ENCODE assay signal across 9 mouse cellular contexts in genomic region chr7:132576891-132577290, GRCm38 (mm10). TPM values are rescaled to one million over a fixed set of nuclear protein-coding genes. Genes with fewer than 3 reads are reported as not detected.
DNase-seq lines count a peak whose midpoint lies in the region; ATAC-seq and TF ChIP-seq lines count a peak whose summit lies in the region.
"Had no signal": no experiment of that assay in that cellular context is flagged by ENCODE, and none has a peak within 500 bp of the region (broad histone marks: within the 10 kb centered on the region; RNA-seq: fewer than 3 reads in every experiment).

No protein-coding gene starts in this region.

- no peaks in the 10 kb centered on the region for H3K36me3 ChIP-seq in lung, embryonic 14.5 days (ENCODE audit: insufficient read depth)
- no peaks in the 10 kb centered on the region for H3K36me3 ChIP-seq in intestine, postnatal 0 days (ENCODE audit: control insufficient read depth, insufficient read depth)
- H3K36me3 ChIP-seq in small intestine, adult 2 months (ENCODE audit: control insufficient read depth, insufficient read depth, low read length): no peaks in the 10 kb centered on the region

- ATAC-seq in lung, embryonic 14.5 days (ENCODE audit: insufficient read depth): no peak
- no peak for ATAC-seq in intestine, postnatal 0 days

- H3K27me3 ChIP-seq in lung, embryonic 14.5 days (ENCODE audit: insufficient read depth, low read length): no peaks in the 10 kb centered on the region
- no peaks in the 10 kb centered on the region for H3K27me3 ChIP-seq in intestine, postnatal 0 days (replicated peaks; ENCODE audit: control insufficient read depth, insufficient read depth, low read length)
- no peaks in the 10 kb centered on the region for H3K27me3 ChIP-seq in small intestine, adult 2 months (ENCODE audit: control insufficient read depth, insufficient read depth, low read length)

- H3K4me3 ChIP-seq in lung, embryonic 14.5 days (ENCODE audit: low read depth, low read length): peak overlapping the region; percentile 57; the same call in 1 of the 2 replicates
- peak overlapping the region; percentile 66; the same call in 1 of the 2 replicates for H3K4me3 ChIP-seq in intestine, postnatal 0 days (ENCODE audit: low read depth, low read length)
- no peak overlapping the region for H3K4me3 ChIP-seq in small intestine, adult 2 months (ENCODE audit: low read depth, low read length)

- H3K27ac ChIP-seq in lung, embryonic 14.5 days (ENCODE audit: low read depth): peak overlapping the region; percentile 98
- peak overlapping the region; percentile 99 for H3K27ac ChIP-seq in intestine, postnatal 0 days (ENCODE audit: low read depth, low read length)
- H3K27ac ChIP-seq in small intestine, adult 2 months (ENCODE audit: insufficient read depth, low read depth, low read length): peak overlapping the region; percentile 90; the same call in 1 of the 2 replicates

- H3K4me1 ChIP-seq in lung, embryonic 14.5 days (ENCODE audit: insufficient read depth): 0 out of 2 replicates have a peak, but pooled peaks cover 2% of the 10 kb centered on the region
- H3K4me1 ChIP-seq in intestine, postnatal 0 days (replicated peaks; ENCODE audit: control insufficient read depth, insufficient read depth, low read length): 0 out of 2 replicates have a peak, but pooled peaks cover 7% of the 10 kb centered on the region
- peaks cover 26% of the 10 kb centered on the region; the same call in 1 of the 2 replicates for H3K4me1 ChIP-seq in small intestine, adult 2 months (ENCODE audit: control insufficient read depth, insufficient read depth, insufficient read length, low read length)

- 38% methylated on average over 4 of the region's 4 CpGs for WGBS in lung, embryonic 14.5 days
- 31% methylated on average over 4 of the region's 4 CpGs for WGBS in intestine, postnatal 0 days
- WGBS in small intestine, adult 2 months: 13% methylated on average over 4 of the region's 4 CpGs

- DNase-seq in adrenal gland, postnatal 14 days: peak; percentile 34
- DNase-seq in adrenal gland, postnatal 4 days (ENCODE audit: low spot score in 2 of 2): no peak
- DNase-seq in lung, embryonic 14.5 days: no peak
- no peak for DNase-seq in lung, postnatal 14 days
- no peak for DNase-seq in gastrocnemius, postnatal 36 days
- no peak for DNase-seq in gastrocnemius, postnatal 4 days (ENCODE audit: low spot score in 2 of 2)

- peak overlapping the region; percentile 62 for H3K4me2 ChIP-seq in lung, embryonic 14.5 days
- peak overlapping the region; percentile 71 for H3K4me2 ChIP-seq in intestine, postnatal 0 days (replicated peaks; ENCODE audit: low read depth)

- TF ChIP-seq POLR2A in small intestine, adult 2 months (IDR thresholded peaks at IDR 0.05; ENCODE audit: low read depth, low read length): no peak

- no peaks in the 10 kb centered on the region for H3K9me3 ChIP-seq in lung, embryonic 14.5 days (ENCODE audit: low read depth, low read length)
- H3K9me3 ChIP-seq in intestine, postnatal 0 days (ENCODE audit: control insufficient read depth): no peaks in the 10 kb centered on the region

- TF ChIP-seq CTCF in lung, embryonic 14.5 days (IDR thresholded peaks at IDR 0.05; ENCODE audit: low read depth): no peak
- TF ChIP-seq CTCF in intestine, postnatal 0 days (IDR thresholded peaks at IDR 0.05; ENCODE audit: low read depth): no peak
- no peak for TF ChIP-seq CTCF in small intestine, adult 2 months (IDR thresholded peaks at IDR 0.05; ENCODE audit: extremely low read depth, insufficient read length, insufficient replicate concordance, low read depth, low read length)

- peak overlapping the region; percentile 47 for H3K9ac ChIP-seq in lung, embryonic 14.5 days
- H3K9ac ChIP-seq in intestine, postnatal 0 days (ENCODE audit: low read depth, low read length): 0 out of 2 replicates have a peak overlapping the region, but pooled peaks have one; percentile 13

- intact Hi-C loops in gastrocnemius, postnatal 36 days (cut with DNase I): loop anchor here (10.0 kb wide), 1 partner anchor 238 kb away; the partner anchor contains the start of gene Fam53b

RNA-seq across cellular contexts. Expression of gene Oat, which starts 0.7 kb away (rescaled TPM):
- total RNA-seq in adrenal gland, postnatal 14 days (2021): 88.1 and 96.2 TPM in 2 replicates
- 10 to 100 TPM; 86.9 to 88.4 TPM for total RNA-seq in adrenal gland, postnatal 4 days (2021)
- polyA plus RNA-seq in lung, embryonic 14.5 days (2014; fragmentation: Nextera tagmentation; extraction: Ambion mirVana): 270 and 289 TPM in 2 replicates
- polyA plus RNA-seq in intestine, postnatal 0 days (2015; fragmentation: Nextera tagmentation; extraction: Ambion mirVana): 1,789 and 2,051 TPM in 2 replicates
- polyA plus RNA-seq in small intestine, adult 2 months (2012; rRNA removed): 37.4 and 251 TPM in 2 replicates
- total RNA-seq in gastrocnemius, postnatal 36 days (2021): 100 to 1,000 TPM; 129 to 144 TPM
- 10 to 100 TPM; 73.8 to 76.2 TPM for total RNA-seq in gastrocnemius, postnatal 4 days (2021)

RNA-seq across cellular contexts. Expression of gene Nkx1-2, which starts 22.5 kb away (rescaled TPM):
- not detected in 2 replicates for total RNA-seq in adrenal gland, postnatal 14 days (2021)
- not detected for total RNA-seq in adrenal gland, postnatal 4 days (2021)
- not detected in 2 replicates for polyA plus RNA-seq in lung, embryonic 14.5 days (2014; fragmentation: Nextera tagmentation; extraction: Ambion mirVana)
- polyA plus RNA-seq in intestine, postnatal 0 days (2015; fragmentation: Nextera tagmentation; extraction: Ambion mirVana): 0.57 and 0.61 TPM in 2 replicates
- polyA plus RNA-seq in small intestine, adult 2 months (2012; rRNA removed): 0.04 and 0.24 TPM in 2 replicates
- not detected for total RNA-seq in gastrocnemius, postnatal 36 days (2021)
- total RNA-seq in gastrocnemius, postnatal 4 days (2021): not detected
- polyA plus RNA-seq: activated CD4-positive, CD25-positive, alpha-beta regulatory T cell, adult 4 months had no signal

RNA-seq across cellular contexts. Expression of gene Lhpp, which starts 33.5 kb away (rescaled TPM):
- total RNA-seq in adrenal gland, postnatal 14 days (2021): 18.1 and 18.6 TPM in 2 replicates
- 10 to 100 TPM; 18.7 to 18.9 TPM for total RNA-seq in adrenal gland, postnatal 4 days (2021)
- 21.7 and 22.8 TPM in 2 replicates for polyA plus RNA-seq in lung, embryonic 14.5 days (2014; fragmentation: Nextera tagmentation; extraction: Ambion mirVana)
- 52.0 and 54.5 TPM in 2 replicates for polyA plus RNA-seq in intestine, postnatal 0 days (2015; fragmentation: Nextera tagmentation; extraction: Ambion mirVana)
- 8.2 and 36.1 TPM in 2 replicates for polyA plus RNA-seq in small intestine, adult 2 months (2012; rRNA removed)
- total RNA-seq in gastrocnemius, postnatal 36 days (2021): 10 to 100 TPM; 12.9 to 13.2 TPM
- total RNA-seq in gastrocnemius, postnatal 4 days (2021): 10 to 100 TPM in 1 of 2 experiments, 1 to 10 TPM in 1; 7.8 to 10.5 TPM
